Comparison of ENCODE assay signal across 8 mouse cellular contexts in genomic region chr6:97147755-97148382, GRCm38 (mm10). TPM values are rescaled to one million over a fixed set of nuclear protein-coding genes. Genes with fewer than 3 reads are reported as not detected.
DNase-seq lines count a peak whose midpoint lies in the region; ATAC-seq and TF ChIP-seq lines count a peak whose summit lies in the region.

No protein-coding gene starts in this region.

- H3K4me1 ChIP-seq in forebrain, embryonic 13.5 days = peaks cover 22% of the 10 kb centered on the region
- H3K4me1 ChIP-seq in lung, embryonic 16.5 days (replicated peaks; ENCODE audit: control insufficient read depth, insufficient read depth, low read length) = peaks cover 36% of the 10 kb centered on the region

- DNase-seq in MN1 (ENCODE audit: low spot score) = peak; percentile 72
- DNase-seq in adrenal gland, postnatal 36 days = peak; percentile 73 to 85
- peak; percentile 57 to 77 for DNase-seq in heart, postnatal 10 days
- DNase-seq in layer of hippocampus, adult 2 months (ENCODE audit: low spot score in 2 of 2) = peak; percentile 5 to 20
- peak; percentile 24 for DNase-seq in retina, postnatal 7 days (ENCODE audit: low read depth, low spot score)

- peak overlapping the region; percentile 98 for H3K4me2 ChIP-seq in forebrain, embryonic 13.5 days
- peak overlapping the region; percentile 96 for H3K4me2 ChIP-seq in lung, embryonic 16.5 days (ENCODE audit: low read depth, low read length)

- H3K9ac ChIP-seq in forebrain, embryonic 13.5 days = peak overlapping the region; percentile 82
- peak overlapping the region; percentile 98 for H3K9ac ChIP-seq in lung, embryonic 16.5 days (ENCODE audit: low read length)

- H3K9me3 ChIP-seq in forebrain, embryonic 13.5 days (replicated peaks) = no peaks in the 10 kb centered on the region
- no peaks in the 10 kb centered on the region for H3K9me3 ChIP-seq in lung, embryonic 16.5 days (ENCODE audit: control insufficient read depth, low read length)

- WGBS in forebrain, embryonic 13.5 days = 20% methylated on average over 18 of the region's 18 CpGs
- whole genome bisulfite sequencing in lung, embryonic 16.5 days = 12% methylated on average over 18 of the region's 18 CpGs

- H3K36me3 ChIP-seq in forebrain, embryonic 13.5 days (ENCODE audit: poor library complexity, severe bottlenecking) = no peaks in the 10 kb centered on the region
- peaks cover 2% of the 10 kb centered on the region; the same call in 1 of the 2 replicates for H3K36me3 ChIP-seq in lung, embryonic 16.5 days (ENCODE audit: control insufficient read depth, insufficient read depth, low read length)

- ATAC-seq in forebrain, embryonic 13.5 days = peak; percentile 33
- no peak for ATAC-seq in lung, embryonic 16.5 days (ENCODE audit: low read depth)
- no peak for ATAC-seq in granulocyte monocyte progenitor cell, adult 5-6 weeks (replicated peaks; ENCODE audit: poor library complexity, severe bottlenecking)

- 0 out of 2 replicates have a peak, but pooled peaks cover 4% of the 10 kb centered on the region for H3K27me3 ChIP-seq in forebrain, embryonic 13.5 days
- H3K27me3 ChIP-seq in lung, embryonic 16.5 days (ENCODE audit: control insufficient read depth, insufficient read depth, low read depth, low read length) = no peaks in the 10 kb centered on the region

- intact Hi-C loops in heart, postnatal 10 days (cut with DNase I) = loop anchor here (5.0 kb wide), 1 partner anchor 379 kb away; no protein-coding TSS in a partner anchor

- peak overlapping the region; percentile 67 for H3K4me3 ChIP-seq in forebrain, embryonic 13.5 days
- H3K4me3 ChIP-seq in layer of hippocampus, adult 2 months = peak overlapping the region; percentile 86
- peak overlapping the region; percentile 86 for H3K4me3 ChIP-seq in lung, embryonic 16.5 days (ENCODE audit: low read length)

- TF ChIP-seq CTCF in layer of hippocampus, adult 2 months (conservative IDR thresholded peaks at IDR 0.05) = no peak

- H3K27ac ChIP-seq in forebrain, embryonic 13.5 days = 0 out of 2 replicates have a peak overlapping the region, but pooled peaks have one; percentile 44
- H3K27ac ChIP-seq in layer of hippocampus, adult 2 months = peak overlapping the region; percentile 97
- H3K27ac ChIP-seq in lung, embryonic 16.5 days (ENCODE audit: low read length) = peak overlapping the region; percentile 93

RNA-seq across cellular contexts. Expression of gene Eogt, which starts 1.1 kb away (rescaled TPM):
- 10 to 100 TPM; 37.2 to 44.2 TPM for total RNA-seq in adrenal gland, postnatal 36 days (2021)
- 5.6 and 7.2 TPM in 2 replicates for polyA plus RNA-seq in forebrain, embryonic 13.5 days (2015; fragmentation: Nextera tagmentation; extraction: Ambion mirVana)
- total RNA-seq in heart, postnatal 10 days (2021) = 10 to 100 TPM; 18.6 to 20.9 TPM
- total RNA-seq in layer of hippocampus, adult 2 months (2021) = 10 to 100 TPM; 21.3 to 24.0 TPM
- 25.8 and 27.8 TPM in 2 replicates for polyA plus RNA-seq in lung, embryonic 16.5 days (2015; fragmentation: Nextera tagmentation; extraction: Ambion mirVana)
- total RNA-seq in granulocyte monocyte progenitor cell, adult 5-6 weeks (2014; fragmentation: Nextera tagmentation) = 1.7 and 1.9 TPM in 2 replicates
- 2.4 and 4.5 TPM in 2 replicates for total RNA-seq in granulocyte monocyte progenitor cell, adult 5-6 weeks (2017)

RNA-seq across cellular contexts. Expression of gene Tmf1, which starts 31.1 kb away (rescaled TPM):
- 10 to 100 TPM; 52.9 to 53.6 TPM for total RNA-seq in adrenal gland, postnatal 36 days (2021)
- polyA plus RNA-seq in forebrain, embryonic 13.5 days (2015; fragmentation: Nextera tagmentation; extraction: Ambion mirVana) = 41.0 and 43.1 TPM in 2 replicates
- total RNA-seq in heart, postnatal 10 days (2021) = 10 to 100 TPM; 34.3 to 36.3 TPM
- 10 to 100 TPM; 48.4 to 52.3 TPM for total RNA-seq in layer of hippocampus, adult 2 months (2021)
- polyA plus RNA-seq in lung, embryonic 16.5 days (2015; fragmentation: Nextera tagmentation; extraction: Ambion mirVana) = 30.8 and 36.9 TPM in 2 replicates
- 14.3 and 20.2 TPM in 2 replicates for total RNA-seq in granulocyte monocyte progenitor cell, adult 5-6 weeks (2014; fragmentation: Nextera tagmentation)
- 72.7 and 108 TPM in 2 replicates for total RNA-seq in granulocyte monocyte progenitor cell, adult 5-6 weeks (2017)

RNA-seq across cellular contexts. Expression of gene Uba3, which starts 57.6 kb away (rescaled TPM):
- total RNA-seq in adrenal gland, postnatal 36 days (2021) = 10 to 100 TPM; 59.1 to 66.2 TPM
- polyA plus RNA-seq in forebrain, embryonic 13.5 days (2015; fragmentation: Nextera tagmentation; extraction: Ambion mirVana) = 97.9 and 99.9 TPM in 2 replicates
- total RNA-seq in heart, postnatal 10 days (2021) = 10 to 100 TPM; 74.8 to 75.1 TPM
- 10 to 100 TPM; 69.4 to 71.3 TPM for total RNA-seq in layer of hippocampus, adult 2 months (2021)
- 70.9 and 76.0 TPM in 2 replicates for polyA plus RNA-seq in lung, embryonic 16.5 days (2015; fragmentation: Nextera tagmentation; extraction: Ambion mirVana)
- 35.8 and 36.8 TPM in 2 replicates for total RNA-seq in granulocyte monocyte progenitor cell, adult 5-6 weeks (2014; fragmentation: Nextera tagmentation)
- 54.7 and 64.6 TPM in 2 replicates for total RNA-seq in granulocyte monocyte progenitor cell, adult 5-6 weeks (2017)

Comparison
In these comparisons a context has a peak if more than half of its experiments do, and no peak if none do; other contexts are left out.
1. DNase-seq: peak in every context shown above with its lines; median percentile 79 in adrenal gland, postnatal 36 days; 72 in MN1; 67 in heart, postnatal 10 days; 24 in retina, postnatal 7 days; 12 in layer of hippocampus, adult 2 months.
2. H3K27ac ChIP-seq: peak in every context shown above with its lines; median percentile 97 in layer of hippocampus, adult 2 months; 93 in lung, embryonic 16.5 days; 44 in forebrain, embryonic 13.5 days.